Mouse (Mus musculus) lung, adult 2 months (tissue): ENCODE results near the gene Dstyk.

Experiments
- CTCF ChIP-seq: fragments of 200-500 bp; IDR thresholded peaks from 2 replicates; pipeline ENCODE4 v1.5.1; 2011; ENCODE audit warnings: mild to moderate bottlenecking, low read length, control low read depth; ENCODE audit not compliant: insufficient read depth
- POLR2A ChIP-seq: fragments of 200-500 bp; IDR thresholded peaks from 2 replicates; pipeline ENCODE4 v1.6.1; 2011; ENCODE audit warnings: low read depth, mild to moderate bottlenecking, control low read depth, low read length, borderline replicate concordance; ENCODE audit errors: extremely low read depth

- TF ChIP-seq CTCF (no peak), POLR2A (no peak)
Observed at GRCm38 (mm10) chr1:132381929-132382328, 35.4 kb upstream of the Dstyk start.
